Mouse (Mus musculus): ENCODE measurements around the gene Iars2. TPM values are rescaled to one million over a fixed set of nuclear protein-coding genes. Genes with fewer than 3 reads are reported as not detected.

The Iars2 gene
- total and polyA plus RNA-seq, 3 experiments: 37.2 to 47.2 (median 41.9) TPM

DNA sequence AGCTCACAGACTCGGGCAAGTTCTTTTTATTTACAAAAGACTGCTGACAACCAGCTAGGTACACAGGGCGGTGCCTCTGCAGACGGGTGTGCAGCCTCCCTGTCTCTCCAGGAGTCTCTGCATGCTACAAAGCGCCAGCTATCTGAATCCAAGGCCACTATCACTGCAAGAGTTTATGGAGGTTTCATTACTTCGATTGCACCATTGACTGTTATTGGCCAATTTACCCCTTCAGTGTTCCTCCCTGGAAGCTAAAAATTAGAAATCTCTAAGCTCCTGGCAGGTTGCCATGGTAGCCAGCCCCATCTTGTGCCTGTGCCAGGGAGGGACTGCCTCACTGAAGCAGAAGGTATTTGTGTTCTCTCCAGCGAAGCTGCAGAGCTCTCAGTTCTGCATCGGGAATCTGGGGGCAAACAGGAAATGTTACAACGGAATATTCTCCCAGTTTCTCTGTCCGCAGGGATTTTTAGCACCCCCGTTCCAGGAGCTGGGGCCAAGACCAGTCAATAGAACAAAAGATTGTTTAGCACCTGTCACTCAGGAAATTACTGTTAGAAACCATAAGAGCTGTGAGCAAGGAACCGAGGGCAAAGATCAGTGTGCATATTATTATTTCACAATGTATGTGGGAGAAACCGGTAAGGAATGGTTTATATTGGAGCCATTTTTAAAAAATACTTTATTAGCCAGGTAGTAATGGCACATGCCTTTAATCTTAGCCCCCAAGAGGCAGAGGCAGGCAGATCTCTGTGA lies 75.9 kb downstream of the Iars2 start:
- Histone ChIP-seq H3K4me1 (ENCODE audit: control insufficient read depth in 1 of 2, insufficient read depth in 2 of 2) (no peaks in the 10 kb centered on the region), H3K79me2 (replicated peaks; ENCODE audit: control insufficient read depth, extremely low read depth, insufficient read depth, poor library complexity, severe bottlenecking) (no peaks in the 10 kb centered on the region), H3K4me3 (replicated peaks in 1 of 3; ENCODE audit: low read depth in 2 of 3, low read length in 2 of 3, poor library complexity in 1 of 3) (no peak overlapping the region), H3K36me3 (replicated peaks in 1 of 2; ENCODE audit: control insufficient read depth in 1 of 2, insufficient read depth in 1 of 2, low read length in 1 of 2) (peaks cover 56 to 85% of the 10 kb centered on the region in 2 experiments), H3K9ac (ENCODE audit: insufficient read depth, low read depth) (no peak overlapping the region), H3K9me3 (replicated peaks; ENCODE audit: low read length) (no peaks in the 10 kb centered on the region), H3K27me3 (replicated peaks) (no peaks in the 10 kb centered on the region), H3K4me2 (ENCODE audit: insufficient read depth, low read depth, poor library complexity, severe bottlenecking) (no peak overlapping the region), H3K27ac (ENCODE audit: insufficient read depth, low read depth) (no peak overlapping the region)
- TF ChIP-seq TCF12 (IDR thresholded peaks at IDR 0.05; ENCODE audit: low read depth, low read length) (no peak), ZMIZ1 (IDR thresholded peaks at IDR 0.05; ENCODE audit: low read depth, low read length) (no peak), EP300 (IDR thresholded peaks at IDR 0.05; ENCODE audit: low read length) (no peak), POLR2A (IDR thresholded peaks at IDR 0.05; ENCODE audit: low read depth, low read length) (no peak), GABPA (IDR thresholded peaks at IDR 0.05; ENCODE audit: insufficient replicate concordance, low read depth, low read length) (no peak), HCFC1 (IDR thresholded peaks at IDR 0.05; ENCODE audit: low read depth, low read length) (no peak), MXI1 (IDR thresholded peaks at IDR 0.05; ENCODE audit: low read depth, low read length) (no peak), ZNF384 (IDR thresholded peaks at IDR 0.05; ENCODE audit: low read depth, low read length) (no peak), MEF2A (IDR thresholded peaks at IDR 0.05; ENCODE audit: borderline replicate concordance, low read depth, low read length) (no peak), PAX5 (IDR thresholded peaks at IDR 0.05; ENCODE audit: low read length) (no peak), CHD1 (IDR thresholded peaks at IDR 0.05; ENCODE audit: low read depth, low read length) (no peak), RAD21 (IDR thresholded peaks at IDR 0.05; ENCODE audit: low read depth, low read length) (no peak), E2F4 (IDR thresholded peaks at IDR 0.05; ENCODE audit: insufficient replicate concordance, low read depth, low read length) (no peak), CTCF (conservative IDR thresholded peaks at IDR 0.05 in 1 of 2, IDR thresholded peaks at IDR 0.05 in 1 of 2; ENCODE audit: low read depth in 2 of 2, low read length in 2 of 2) (no peak), UBTF (IDR thresholded peaks at IDR 0.05; ENCODE audit: low read depth, low read length) (no peak), NRF1 (IDR thresholded peaks at IDR 0.05; ENCODE audit: low read depth, low read length) (no peak), CHD2 (IDR thresholded peaks at IDR 0.05; ENCODE audit: low read length) (no peak)
- dilution Hi-C loops (cut with MboI; ENCODE audit: extremely low pct_ligation_motif_present, extremely low pct_unique_long_range_greater_than_20kb, low sequenced_read_pairs): no loop called here
- DNase-seq (ENCODE audit: extremely low read depth): no peak
- in situ Hi-C loops (cut with MboI; ENCODE audit: low pct_ligation_motif_present, low pct_unique_long_range_greater_than_20kb, low sequenced_read_pairs): no loop called here

- no peak overlapping the region for H3K4me2 ChIP-seq (ENCODE audit: insufficient read depth, low read depth, poor library complexity, severe bottlenecking)
- peaks cover 0 to 2% of the 10 kb centered on the region in 2 experiments; a peak in 1 of 4 replicates for H3K4me1 ChIP-seq (ENCODE audit: control insufficient read depth in 1 of 2, insufficient read depth in 2 of 2)
- in situ Hi-C loops (cut with MboI; ENCODE audit: low pct_ligation_motif_present, low pct_unique_long_range_greater_than_20kb, low sequenced_read_pairs): no loop called here
- no peak overlapping the region for H3K9ac ChIP-seq (ENCODE audit: insufficient read depth, low read depth)
- dilution Hi-C loops (cut with MboI; ENCODE audit: extremely low pct_ligation_motif_present, extremely low pct_unique_long_range_greater_than_20kb, low sequenced_read_pairs): no loop called here
- peaks cover 62 to 88% of the 10 kb centered on the region in 2 experiments for H3K36me3 ChIP-seq (replicated peaks in 1 of 2; ENCODE audit: control insufficient read depth in 1 of 2, insufficient read depth in 1 of 2, low read length in 1 of 2)
- TF ChIP-seq ZMIZ1 (IDR thresholded peaks at IDR 0.05; ENCODE audit: low read depth, low read length) (no peak), ZC3H11A (IDR thresholded peaks at IDR 0.05; ENCODE audit: low read depth, low read length) (no peak), CHD2 (IDR thresholded peaks at IDR 0.05; ENCODE audit: low read length) (no peak), ZKSCAN1 (IDR thresholded peaks at IDR 0.05; ENCODE audit: borderline replicate concordance, low read depth, low read length) (no peak), MXI1 (IDR thresholded peaks at IDR 0.05; ENCODE audit: low read depth, low read length) (no peak), POLR2AphosphoS2 (IDR thresholded peaks at IDR 0.05; ENCODE audit: low read depth, low read length) (no peak), PAX5 (IDR thresholded peaks at IDR 0.05; ENCODE audit: low read length) (no peak), MYC (IDR thresholded peaks at IDR 0.05; ENCODE audit: low read depth, low read length) (no peak)
- H3K9me3 ChIP-seq (replicated peaks; ENCODE audit: low read length): no peaks in the 10 kb centered on the region
- no peak overlapping the region for H3K27ac ChIP-seq (ENCODE audit: insufficient read depth, low read depth)
- no peaks in the 10 kb centered on the region for H3K79me2 ChIP-seq (replicated peaks; ENCODE audit: control insufficient read depth, extremely low read depth, insufficient read depth, poor library complexity, severe bottlenecking)
- no peak overlapping the region for H3K4me3 ChIP-seq (replicated peaks in 1 of 3; ENCODE audit: low read depth in 2 of 3, low read length in 2 of 3, poor library complexity in 1 of 3)
- no peaks in the 10 kb centered on the region for H3K27me3 ChIP-seq (replicated peaks)
- DNase-seq (ENCODE audit: extremely low read depth): no peak
Measured at GRCm38 (mm10) chr1:185252351-185252750, 76.8 kb downstream of the Iars2 start.

Data from CH12.LX (cell line).